Mouse (Mus musculus) spleen, postnatal 4 days (tissue): ENCODE measurements around the gene Bicdl2.

Experiments used
- DNase-seq, 2 experiments: peaks; one replicate each; pipeline ENCODE4 v3.0.0; 2022; ENCODE audit warnings: low spot score in 2 of 2

The Bicdl2 gene

DNA sequence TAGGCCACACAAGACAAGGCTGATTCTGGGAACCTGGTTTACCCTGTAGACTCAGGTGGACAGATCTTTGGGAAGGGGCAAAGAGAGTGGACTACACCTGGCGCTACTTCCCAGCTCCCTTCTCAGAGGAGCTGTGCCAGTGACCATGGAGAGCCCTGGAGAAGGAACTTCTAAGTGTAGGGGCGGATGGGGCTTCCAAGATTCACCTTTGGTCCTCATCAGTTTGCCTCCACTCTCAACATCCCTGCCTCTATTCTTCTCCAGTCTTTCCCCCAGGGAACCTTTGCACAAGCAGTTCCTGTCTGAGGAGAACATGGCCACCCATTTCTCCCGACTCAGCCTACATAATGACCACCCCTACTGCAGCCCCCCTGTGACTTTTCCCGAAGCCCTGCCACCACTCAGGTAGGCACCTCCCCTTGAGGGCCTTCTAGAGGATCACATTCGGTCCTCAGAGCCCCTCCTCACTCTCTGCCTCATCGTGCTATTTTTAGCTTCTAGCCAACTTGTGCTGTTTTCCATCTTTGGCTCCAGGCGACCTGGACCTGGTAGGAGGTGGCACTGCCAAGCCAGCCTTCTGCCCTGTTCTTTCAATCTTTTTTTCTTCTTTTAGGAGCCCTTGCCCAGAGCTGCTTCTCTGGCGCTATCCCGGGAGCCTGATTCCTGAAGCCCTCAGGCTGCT, 14.1 kb downstream of the Bicdl2 start:
- DNase-seq: peak in 1 of 2 experiments; percentile 63

GRCm38 (mm10) chr17:23675127-23675526, 14.8 kb downstream of the Bicdl2 start:
- peak in 1 of 2 experiments; percentile 62 for DNase-seq

GRCm38 (mm10) chr17:23675564-23676281, 15.4 kb downstream of the Bicdl2 start:
- peak in 1 of 2 experiments; percentile 73 for DNase-seq

- DNase-seq: no peak
These were observed 16.2 kb downstream of the Bicdl2 start for GRCm38 (mm10) chr17:23676473-23677031.

GRCm38 (mm10) chr17:23677236-23677679, 17.0 kb downstream of the Bicdl2 start, which contains the start of gene Tnfrsf12a:
TSS of gene Tnfrsf12a (minus strand) at chr17:23677468.
- DNase-seq: peak; percentile 75 to 86

- DNase-seq: no peak
These were observed 19.0 kb downstream of the Bicdl2 start, which contains the start of gene Cldn6 for GRCm38 (mm10) chr17:23679127-23679835. TSS of gene Cldn6 (plus strand) at chr17:23679249.

DNA sequence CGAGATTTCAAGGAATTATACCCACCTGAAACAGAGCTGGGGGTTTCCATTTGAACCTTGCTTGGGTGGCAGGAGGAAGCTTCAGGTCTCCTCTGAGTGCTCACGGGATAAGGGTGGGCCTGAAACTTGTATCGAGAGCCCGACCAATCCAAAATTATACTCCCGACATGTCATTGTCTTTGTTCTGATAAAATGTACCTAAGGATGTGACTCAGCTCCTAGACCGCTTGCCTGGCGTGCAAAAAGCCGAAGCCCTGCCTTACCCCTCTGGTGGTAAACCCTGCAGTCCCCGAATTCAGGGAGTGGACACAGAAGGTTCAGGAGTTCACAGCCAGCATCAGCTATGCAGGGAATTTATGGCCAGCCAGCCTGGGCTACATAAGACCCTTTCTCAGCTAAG, 20.0 kb downstream of the Bicdl2 start:
- no peak for DNase-seq

DNA sequence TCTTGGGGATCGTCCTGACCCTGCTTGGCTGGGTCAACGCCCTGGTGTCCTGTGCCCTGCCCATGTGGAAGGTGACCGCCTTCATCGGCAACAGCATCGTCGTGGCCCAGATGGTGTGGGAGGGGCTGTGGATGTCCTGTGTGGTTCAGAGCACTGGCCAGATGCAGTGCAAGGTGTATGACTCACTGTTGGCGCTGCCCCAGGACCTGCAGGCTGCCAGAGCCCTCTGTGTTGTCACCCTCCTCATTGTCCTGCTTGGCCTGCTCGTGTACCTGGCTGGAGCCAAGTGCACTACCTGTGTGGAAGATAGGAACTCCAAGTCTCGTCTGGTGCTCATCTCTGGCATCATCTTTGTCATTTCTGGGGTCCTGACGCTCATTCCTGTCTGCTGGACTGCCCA, 20.8 kb downstream of the Bicdl2 start:
- DNase-seq: no peak

DNA sequence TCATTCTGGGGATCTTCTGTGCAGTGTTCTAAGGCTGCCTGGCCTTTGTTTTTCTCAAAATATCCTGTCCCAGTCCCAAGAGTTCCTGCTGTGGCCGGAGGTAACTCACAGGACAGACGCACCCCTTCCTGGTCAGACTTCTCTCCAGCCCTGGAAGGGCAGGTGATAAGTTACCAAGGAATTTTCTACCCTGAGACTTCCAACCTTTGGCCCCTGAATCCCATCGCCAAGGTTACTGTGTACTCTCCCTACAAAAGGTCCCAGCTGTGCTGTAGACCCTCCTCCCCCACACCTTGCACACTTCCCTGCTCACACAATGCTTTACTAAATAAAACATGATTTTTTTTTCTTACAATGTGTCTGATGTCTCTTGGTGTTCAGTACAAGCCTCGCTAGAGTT, 21.8 kb downstream of the Bicdl2 start:
- no peak for DNase-seq

GRCm38 (mm10) chr17:23682530-23682929, 22.2 kb downstream of the Bicdl2 start:
- no peak for DNase-seq

GRCm38 (mm10) chr17:23683226-23683625, 22.9 kb downstream of the Bicdl2 start:
- no peak for DNase-seq

DNA sequence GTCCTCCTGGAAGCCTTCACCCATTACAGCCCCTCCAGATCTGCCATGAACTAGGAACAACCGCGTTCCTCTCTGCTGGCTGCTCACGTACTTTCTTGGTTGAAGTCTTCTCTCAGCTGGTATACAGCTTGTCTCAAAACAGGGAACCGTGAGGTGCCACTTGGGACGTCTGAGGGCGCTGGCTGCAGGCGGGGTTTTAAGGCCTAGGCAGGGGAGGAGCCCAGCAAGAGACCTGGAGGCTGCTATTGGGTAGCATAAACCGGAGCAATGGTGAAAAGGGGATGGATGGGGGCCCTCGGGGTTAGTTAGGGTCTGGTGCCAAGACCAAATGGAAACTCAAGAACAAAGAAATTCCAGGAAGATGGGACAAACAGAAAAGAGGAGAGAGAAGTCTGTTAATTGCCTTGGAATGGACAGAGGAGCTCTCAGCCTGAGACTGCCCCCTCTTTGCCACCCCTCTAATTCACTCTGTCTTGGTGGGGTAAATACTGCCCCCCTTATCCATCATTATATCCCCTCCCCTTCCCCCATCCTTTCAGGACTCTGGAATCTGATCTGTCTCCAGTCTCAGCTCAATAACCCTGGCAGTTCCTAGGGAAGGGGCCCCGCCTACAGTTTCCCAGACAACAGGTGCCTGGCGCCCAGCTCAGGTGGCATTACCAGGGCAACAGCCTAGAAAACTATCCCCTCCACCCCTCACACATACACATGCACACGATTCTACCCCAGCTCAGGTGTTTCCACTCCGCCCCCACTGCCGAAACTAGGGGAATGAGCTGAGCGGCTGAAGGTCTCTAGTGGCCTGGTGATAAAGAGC, 23.8 kb downstream of the Bicdl2 start, which contains the start of gene Cldn9:
TSS of gene Cldn9 (minus strand) at position 171 of the 817 bp plus-strand sequence.
- no peak for DNase-seq

DNA sequence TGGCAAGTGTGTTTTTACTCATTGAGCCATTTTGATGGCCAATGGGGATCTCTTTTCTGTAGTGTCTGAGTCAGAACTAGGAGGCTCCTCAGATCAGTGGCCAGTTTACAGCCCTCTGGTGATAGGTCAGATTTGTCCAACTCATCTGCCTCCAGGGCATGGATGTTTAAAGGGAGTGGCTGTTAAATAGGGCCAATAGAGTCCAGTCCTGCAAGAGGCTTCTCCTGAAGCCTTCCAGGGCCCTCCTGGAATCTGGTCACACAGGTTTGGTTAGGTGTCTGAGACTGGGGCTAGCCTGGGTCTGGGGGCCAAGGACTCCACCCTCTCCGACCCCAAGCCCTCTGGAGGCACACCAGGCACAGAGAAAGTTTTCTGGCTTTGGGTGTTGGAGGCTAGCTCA, 34.2 kb downstream of the Bicdl2 start:
- DNase-seq: no peak

DNA sequence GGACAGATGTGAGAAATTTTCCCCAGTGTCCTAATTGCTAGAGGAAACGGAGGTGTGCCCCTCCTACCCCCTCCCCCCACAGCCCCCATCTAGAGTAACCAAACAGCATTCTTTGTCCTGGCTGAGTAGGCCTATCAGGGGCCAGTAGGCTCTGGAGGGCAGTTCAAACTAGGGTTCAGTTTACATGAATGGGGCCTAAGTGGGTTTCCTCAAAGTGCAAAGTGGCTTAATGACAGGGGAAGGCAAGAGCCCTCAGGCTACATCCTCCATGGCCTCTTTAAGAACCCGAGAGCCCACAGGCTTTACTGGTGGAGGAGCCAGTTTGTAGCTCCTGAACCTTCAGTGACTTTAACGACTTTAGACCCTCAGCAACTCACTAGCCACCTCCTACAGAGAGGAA, 35.5 kb downstream of the Bicdl2 start:
- DNase-seq: no peak

GRCm38 (mm10) chr17:23699131-23700077, 39.1 kb downstream of the Bicdl2 start:
- peak in 1 of 2 experiments; percentile 70 for DNase-seq

DNA sequence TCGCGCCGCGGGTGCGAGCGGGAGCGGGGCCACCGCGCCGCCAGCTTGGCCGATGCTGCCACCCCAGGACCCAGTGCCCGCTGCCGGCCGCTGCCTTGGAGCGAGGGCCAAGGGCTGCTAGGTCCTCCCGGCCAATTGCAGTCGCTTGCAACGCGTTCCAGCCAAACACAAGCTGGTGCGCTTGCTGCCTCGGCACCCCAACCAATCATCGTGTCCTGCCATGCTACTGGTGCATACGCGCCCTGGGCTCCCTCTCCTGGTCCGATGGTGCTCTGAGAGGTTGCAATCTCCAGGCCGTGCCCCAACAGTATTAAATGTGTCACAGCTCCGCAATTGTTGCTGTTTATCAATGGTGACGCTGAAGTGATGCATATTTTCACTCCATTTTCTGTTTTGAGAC, 39.8 kb downstream of the Bicdl2 start:
- peak; percentile 81 to 88 for DNase-seq

DNA sequence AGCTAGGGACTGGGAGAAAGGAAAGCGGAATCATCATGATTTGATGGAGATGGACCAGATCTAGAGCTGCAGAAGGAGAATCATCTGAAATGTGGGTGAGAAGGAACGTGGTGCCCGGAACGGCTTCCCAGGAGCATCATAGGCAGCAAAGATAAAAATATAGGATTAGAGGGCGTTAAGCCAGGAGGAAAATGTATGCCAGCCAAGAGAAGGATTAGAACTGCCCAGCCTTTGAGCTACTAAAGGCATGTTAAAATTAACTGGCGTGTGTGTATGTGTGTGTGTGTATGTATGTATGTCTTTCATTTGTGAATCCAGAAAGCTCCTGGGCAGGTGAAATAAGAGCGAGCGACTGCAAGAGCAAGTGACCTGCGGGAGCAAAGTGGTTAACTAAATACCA, 43.0 kb downstream of the Bicdl2 start:
- DNase-seq: no peak

- no peak for DNase-seq
These were observed 44.4 kb downstream of the Bicdl2 start for GRCm38 (mm10) chr17:23704741-23705140.

- DNase-seq: no peak
These were observed 45.3 kb downstream of the Bicdl2 start for GRCm38 (mm10) chr17:23705525-23706104.

DNA sequence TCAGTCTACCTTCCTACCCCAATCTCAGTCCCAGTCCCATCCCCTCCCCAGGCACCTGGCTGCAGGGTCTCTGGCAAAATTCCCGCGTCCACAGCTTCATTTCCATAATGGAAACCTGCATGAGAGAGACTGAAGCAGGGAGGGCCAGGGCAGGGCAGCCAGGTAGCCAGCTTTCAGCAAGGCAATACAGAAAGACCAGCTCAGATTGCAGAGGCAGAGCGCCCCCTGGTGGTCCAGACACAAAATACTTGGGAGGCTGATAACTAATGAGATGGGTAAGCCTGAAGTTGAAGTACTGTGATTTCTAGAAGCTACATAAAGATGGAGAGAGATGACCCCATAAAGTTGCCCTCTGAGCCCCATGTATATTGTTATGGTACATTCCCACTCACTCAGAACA, 45.9 kb downstream of the Bicdl2 start:
- DNase-seq: peak; percentile 70 to 91
